Mouse (Mus musculus) lung, adult 2 months (tissue): ENCODE results near the gene Acot5.

ENCODE experiments used
- CTCF ChIP-seq: fragments of 200-500 bp; IDR thresholded peaks from 2 replicates; pipeline ENCODE4 v1.5.1; 2011; ENCODE audit warnings: mild to moderate bottlenecking, low read length, control low read depth; ENCODE audit not compliant: insufficient read depth
- POLR2A ChIP-seq: fragments of 200-500 bp; IDR thresholded peaks from 2 replicates; pipeline ENCODE4 v1.6.1; 2011; ENCODE audit warnings: low read depth, mild to moderate bottlenecking, control low read depth, low read length, borderline replicate concordance; ENCODE audit errors: extremely low read depth

GRCm38 (mm10) chr12:84084581-84084980 is 15.5 kb downstream of the Acot5 start:
- TF ChIP-seq CTCF (no peak), POLR2A (no peak)
